Mouse (Mus musculus) macrophage (primary cell): Measurements from ENCODE around the gene Olfr748. TPM values are rescaled to one million over a fixed set of nuclear protein-coding genes. Genes with fewer than 3 reads are reported as not detected.
"Not testable (repeated sequence)": the region's sequence is repeated elsewhere in the genome, so short reads cannot be mapped to it uniquely, and the experiment has no call there.

Experiments used
- H3K27ac ChIP-seq: fragments of 350-480 bp; formaldehyde crosslinking; 2 replicates; pipeline ENCODE4 v1.9.0; 2021
- H3K36me3 ChIP-seq: fragments of 350-480 bp; formaldehyde crosslinking; 2 replicates; pipeline ENCODE4 v1.9.0; 2021; ENCODE audit errors: inconsistent target
- H3K4me3 ChIP-seq: fragments of 350-480 bp; formaldehyde crosslinking; 2 replicates; pipeline ENCODE4 v1.9.0; 2021; ENCODE audit errors: inconsistent target
- H3K79me2 ChIP-seq: fragments of 350-480 bp; formaldehyde crosslinking; 2 replicates; pipeline ENCODE4 v1.9.0; 2021; ENCODE audit errors: inconsistent target
- WGBS: methylation state at CpG from one replicate; pipeline ENCODE4 v1.1.7; 2026; ENCODE audit warnings: inconsistent platforms; ENCODE audit not compliant: missing documents; 5-methylcytosine and 5-hydroxymethylcytosine counted together
- polyA plus RNA-seq: library from polyadenylated mRNA; stranded (reverse); fragments of 250-400 nt; gene quantifications from 3 replicates; pipeline ENCODE4 v1.2.4, GENCODE M21; 2018; ENCODE audit warnings: inconsistent platforms
- total RNA-seq, 78 experiments: library from RNA; depleted of rRNA; stranded (reverse); fragments of 250-400 nt; gene quantifications; 1 replicate in 9 of 78; 2 replicates in 24 of 78; 3 replicates in 43 of 78; 4 replicates in 2 of 78; pipeline ENCODE4 v1.2.4; 2018; ENCODE audit warnings: inconsistent platforms in 56 of 78

Gene Olfr748
- not detected for total RNA-seq (2018; cell fraction: chromatin; rRNA removed)
- not detected for total RNA-seq (2018; cell fraction: cytosol; rRNA removed)
- total RNA-seq (2018; cell fraction: nucleus; rRNA removed), result not detected
- polyA plus RNA-seq, result not detected in 3 replicates

DNA sequence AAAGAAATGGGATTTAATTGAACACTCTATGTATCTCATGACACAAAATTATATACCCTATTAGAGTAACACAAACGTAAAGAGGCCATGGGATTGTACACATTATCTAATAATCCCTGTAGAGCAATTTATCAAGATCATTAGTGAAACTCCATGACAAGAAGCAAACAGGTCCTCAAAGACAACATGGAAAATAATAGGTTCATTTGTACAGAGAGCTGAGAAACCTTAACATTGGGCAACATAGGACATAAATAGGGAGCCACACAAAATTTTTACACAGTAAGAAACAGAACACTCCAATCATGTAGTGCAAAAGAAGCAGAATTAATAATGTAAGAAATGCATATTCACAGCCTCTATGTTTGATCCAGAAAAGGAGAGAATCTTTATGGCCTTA is at the start of gene Olfr748:
Gene Olfr748 (plus strand): TSS at position 301 of the 400 bp plus-strand sequence.
- H3K4me3 ChIP-seq, result no peak within 1 kb of the TSS

DNA sequence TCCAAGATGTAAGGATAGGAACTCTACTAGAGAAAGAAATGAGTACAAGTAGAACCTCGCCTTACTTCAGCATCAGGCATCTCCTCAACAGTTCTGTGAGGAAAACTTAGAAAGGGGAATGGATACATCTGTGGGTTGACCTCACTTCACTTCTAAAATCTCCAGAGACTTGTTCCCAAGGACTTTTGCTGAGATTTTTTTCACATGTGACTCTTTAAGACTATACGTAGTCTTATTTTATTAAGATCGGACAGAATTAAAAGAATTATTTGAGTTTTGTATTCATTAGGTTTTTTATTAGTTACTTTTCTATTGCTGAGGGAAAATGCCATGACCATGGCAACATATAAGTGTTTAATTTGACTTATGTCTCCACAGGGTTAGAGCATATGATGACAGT is 14.1 kb upstream of the Olfr748 start, which contains the start of gene Olfr747:
Gene Olfr747 (minus strand): TSS at position 101 of the 400 bp plus-strand sequence.
- Histone ChIP-seq H3K4me3 (no peak within 1 kb of the TSS), H3K79me2 (no peaks in the 10 kb centered on the region), H3K36me3 (no peaks in the 10 kb centered on the region), H3K27ac (no peak within 1 kb of the TSS)
- 100% methylated on average over 2 of the region's 3 CpGs for WGBS

More for the DNA sequence above, at the start of gene Olfr748:
- H3K27ac ChIP-seq, result no peak within 1 kb of the TSS
- H3K36me3 ChIP-seq, result no peaks in the 10 kb centered on the region
- WGBS, result 36% methylated on average over 1 of the region's 1 CpGs
- no peaks in the 10 kb centered on the region for H3K79me2 ChIP-seq

DNA sequence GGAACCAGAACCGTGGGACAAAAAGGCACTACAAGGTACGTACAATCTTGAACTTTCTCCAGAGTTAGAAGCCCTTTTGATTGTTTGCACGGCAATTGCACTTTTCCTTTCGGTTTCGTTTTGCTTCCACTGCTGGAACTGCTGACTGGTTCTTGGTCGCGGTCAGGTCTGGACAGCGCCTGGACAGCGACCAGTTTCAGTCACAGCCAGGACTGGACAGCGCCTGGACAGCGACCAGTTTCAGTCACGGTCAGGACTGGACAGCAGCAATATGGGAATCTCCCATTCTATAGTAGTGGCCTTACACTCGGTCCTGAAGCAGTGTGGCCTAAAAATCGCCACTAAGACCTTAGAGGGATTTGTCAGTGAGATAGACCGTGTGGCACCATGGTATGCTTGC is 12.7 kb downstream of the Olfr748 start:
- H3K36me3 ChIP-seq, H3K79me2 ChIP-seq, H3K27ac ChIP-seq, H3K4me3 ChIP-seq: not testable (repeated sequence)
- 91% methylated on average over 11 of the region's 15 CpGs for WGBS

DNA sequence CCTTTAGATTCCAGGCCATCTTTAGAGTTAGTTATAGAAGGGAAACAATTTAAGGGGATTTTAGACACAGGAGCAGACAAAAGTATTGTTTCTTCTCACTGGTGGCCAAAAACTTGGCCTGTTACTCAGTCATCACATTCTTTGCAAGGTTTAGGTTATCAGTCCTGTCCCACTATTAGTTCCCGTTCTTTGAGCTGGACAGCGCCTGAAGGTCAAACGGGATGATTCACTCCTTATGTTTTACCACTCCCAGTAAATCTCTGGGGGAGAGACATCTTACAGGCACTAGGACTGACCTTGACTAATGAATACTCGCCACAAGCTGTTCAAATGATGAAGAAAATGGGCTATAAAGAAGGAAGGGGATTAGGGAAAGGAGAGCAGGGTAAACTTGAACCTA is 15.2 kb downstream of the Olfr748 start:
- H3K36me3 ChIP-seq, H3K4me3 ChIP-seq, H3K27ac ChIP-seq, H3K79me2 ChIP-seq: not testable (repeated sequence)
- WGBS, result no CpG with 5 or more reads among the region's 4 CpGs

DNA sequence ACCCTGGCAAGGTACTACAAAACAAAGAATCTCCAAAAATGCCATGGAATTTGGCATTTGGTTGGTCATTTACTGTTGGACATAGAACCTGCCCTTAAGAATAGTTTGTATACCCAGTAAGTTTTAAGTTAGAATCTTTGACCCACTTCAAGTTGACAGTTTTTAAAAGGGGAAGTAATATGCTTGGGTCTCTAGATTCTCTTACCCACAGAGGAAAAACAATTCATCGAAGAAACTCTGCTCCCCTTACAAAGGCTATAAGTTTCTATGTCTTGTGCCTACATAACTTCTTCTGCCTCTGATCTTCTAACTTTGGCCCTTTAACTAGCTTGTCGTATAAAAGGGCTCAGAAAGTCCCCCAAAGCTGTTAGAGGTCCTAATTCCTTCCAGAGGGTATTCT is 33.2 kb downstream of the Olfr748 start:
- no peaks in the 10 kb centered on the region for H3K79me2 ChIP-seq
- no peak overlapping the region for H3K4me3 ChIP-seq
- WGBS, result 3% methylated on average over 2 of the region's 2 CpGs
- H3K36me3 ChIP-seq, result no peaks in the 10 kb centered on the region
- H3K27ac ChIP-seq, result no peak overlapping the region

DNA sequence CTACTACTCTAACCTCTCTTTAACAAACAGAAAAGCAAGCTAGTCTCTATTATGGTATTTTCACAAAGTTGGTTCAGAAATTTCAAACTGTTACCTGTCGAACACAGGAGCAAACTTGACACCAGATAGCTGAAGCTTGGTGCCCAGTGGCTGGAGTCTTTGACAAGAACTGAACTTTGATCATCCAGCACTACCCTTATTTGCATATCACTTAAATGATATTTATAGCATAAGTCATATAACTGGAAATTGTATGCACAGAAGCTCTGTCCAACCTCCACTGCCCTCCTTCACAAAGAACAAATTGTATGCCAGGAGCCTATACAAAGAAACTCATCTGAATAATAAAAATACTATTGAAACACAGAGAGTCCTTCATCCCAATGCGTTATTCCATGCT is 34.4 kb downstream of the Olfr748 start:
- 95% methylated on average over 2 of the region's 2 CpGs for WGBS
- H3K4me3 ChIP-seq, result no peak overlapping the region
- H3K79me2 ChIP-seq, result no peaks in the 10 kb centered on the region
- H3K27ac ChIP-seq, result no peak overlapping the region
- H3K36me3 ChIP-seq, result no peaks in the 10 kb centered on the region

DNA sequence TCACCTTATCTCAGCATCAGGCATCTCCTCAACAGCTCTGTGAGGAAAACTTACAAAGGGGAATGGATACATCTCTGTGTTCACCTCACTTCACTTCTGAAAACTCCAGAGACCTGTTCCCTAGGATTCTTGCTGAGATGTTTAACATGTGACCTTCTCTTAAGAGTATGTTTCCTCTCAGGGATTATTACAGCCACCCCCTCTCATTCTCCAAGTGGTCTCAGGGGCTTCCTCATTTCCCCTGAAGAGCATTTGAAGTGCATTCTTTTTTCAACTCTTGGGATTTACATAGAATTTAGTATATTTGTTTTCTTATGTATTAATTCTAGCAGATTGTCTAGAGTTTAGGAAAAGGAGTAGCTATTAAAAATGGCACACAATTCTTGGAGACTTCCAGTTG is 37.8 kb downstream of the Olfr748 start, which contains the start of gene Olfr749:
Gene Olfr749 (minus strand): TSS at position 101 of the 400 bp plus-strand sequence.
- H3K79me2 ChIP-seq, result no peaks in the 10 kb centered on the region
- no peaks in the 10 kb centered on the region for H3K36me3 ChIP-seq
- H3K4me3 ChIP-seq, result no peak within 1 kb of the TSS
- H3K27ac ChIP-seq, result no peak within 1 kb of the TSS

DNA sequence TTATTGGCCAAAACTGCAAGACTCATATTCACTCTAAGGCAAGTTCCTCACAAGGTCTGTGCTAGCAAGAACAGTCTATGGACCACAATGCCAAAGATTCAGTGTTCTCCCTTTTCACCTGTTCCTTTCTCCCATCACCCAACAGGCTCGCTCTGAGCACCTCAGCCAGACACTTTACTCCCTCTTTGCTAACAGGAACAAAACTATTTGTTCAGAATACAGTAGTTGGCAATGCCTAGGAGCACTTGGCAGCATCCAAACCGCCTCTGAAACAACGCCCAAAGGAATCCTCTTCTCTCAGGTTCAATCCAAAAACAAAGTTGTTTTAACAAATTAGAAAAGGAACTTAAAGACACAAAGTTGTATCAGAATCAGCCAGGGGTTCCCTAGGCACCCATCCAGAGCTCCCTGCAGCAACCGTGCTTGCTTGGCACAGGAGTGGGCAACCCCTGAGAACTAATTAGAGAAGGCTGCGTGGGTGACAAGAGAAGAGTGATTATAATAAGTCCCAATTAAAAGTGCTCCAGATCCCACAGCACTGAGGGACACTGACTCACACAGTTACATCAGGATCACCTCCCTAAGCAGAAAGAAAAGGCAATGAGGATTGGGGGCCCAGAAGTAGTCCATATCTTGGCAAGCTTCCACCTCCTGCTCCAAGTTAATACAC is 51.4 kb downstream of the Olfr748 start:
- no peak overlapping the region for H3K4me3 ChIP-seq
- no peaks in the 10 kb centered on the region for H3K79me2 ChIP-seq
- WGBS, result 86% methylated on average over 5 of the region's 5 CpGs
- H3K36me3 ChIP-seq, result no peaks in the 10 kb centered on the region
- no peak overlapping the region for H3K27ac ChIP-seq

Other genes starting within 250 kb of the Olfr748 start
- gene Olfr741, start 234.6 kb upstream of the Olfr748 start, polyA plus RNA-seq, result not detected in 3 replicates
- gene Olfr742, start 203.8 kb upstream of the Olfr748 start, polyA plus RNA-seq, result not detected in 3 replicates
- gene Olfr743, start 185.5 kb upstream of the Olfr748 start, polyA plus RNA-seq, result not detected in 3 replicates
- not detected in 3 replicates for gene Olfr744, start 92.5 kb upstream of the Olfr748 start, polyA plus RNA-seq
- not detected in 3 replicates for gene Olfr745, start 68.0 kb upstream of the Olfr748 start, polyA plus RNA-seq
- gene Olfr746, start 60.3 kb upstream of the Olfr748 start, polyA plus RNA-seq, result not detected in 3 replicates
- gene Olfr747, start 14.2 kb upstream of the Olfr748 start, polyA plus RNA-seq, result not detected in 3 replicates
- not detected in 3 replicates for gene Olfr749, start 37.7 kb downstream of the Olfr748 start, polyA plus RNA-seq
- 16.4 to 32.4 TPM (median 31.5 TPM) in 3 replicates for gene Ttc5, start 78.1 kb downstream of the Olfr748 start, polyA plus RNA-seq
- not detected in 3 replicates for gene Ccnb1ip1, start 100.4 kb downstream of the Olfr748 start, polyA plus RNA-seq
- 34.4 to 55.8 TPM (median 53.8 TPM) in 3 replicates for gene Parp2, start 100.5 kb downstream of the Olfr748 start, polyA plus RNA-seq
- 54.3 to 116 TPM (median 85.4 TPM) in 3 replicates for gene Tep1, start 163.2 kb downstream of the Olfr748 start, polyA plus RNA-seq
- 0.10 to 0.34 TPM in 2 of 3 replicates, not detected in the other for gene Klhl33, start 190.1 kb downstream of the Olfr748 start, polyA plus RNA-seq
- gene Osgep, start 217.5 kb downstream of the Olfr748 start, polyA plus RNA-seq, result 56.9 to 68.6 TPM (median 67.4 TPM) in 3 replicates
- gene Apex1, start 217.6 kb downstream of the Olfr748 start, polyA plus RNA-seq, result 33.4 to 83.1 TPM (median 37.9 TPM) in 3 replicates
- gene Pip4p1, start 223.5 kb downstream of the Olfr748 start, polyA plus RNA-seq, result 52.7 to 128 TPM (median 76.1 TPM) in 3 replicates
- 39.2 to 329 TPM (median 249 TPM) in 3 replicates for gene Pnp, start 223.7 kb downstream of the Olfr748 start, polyA plus RNA-seq
- gene Gm49342, start 237.1 kb downstream of the Olfr748 start, polyA plus RNA-seq, result 224 to 377 TPM (median 317 TPM) in 3 replicates
- 0.75 to 1.5 TPM (median 1.2 TPM) in 3 replicates for gene Pnp2, start 248.6 kb downstream of the Olfr748 start, polyA plus RNA-seq